Mouse (Mus musculus): ENCODE results near the gene Cd72.

Gene Cd72

DNA sequence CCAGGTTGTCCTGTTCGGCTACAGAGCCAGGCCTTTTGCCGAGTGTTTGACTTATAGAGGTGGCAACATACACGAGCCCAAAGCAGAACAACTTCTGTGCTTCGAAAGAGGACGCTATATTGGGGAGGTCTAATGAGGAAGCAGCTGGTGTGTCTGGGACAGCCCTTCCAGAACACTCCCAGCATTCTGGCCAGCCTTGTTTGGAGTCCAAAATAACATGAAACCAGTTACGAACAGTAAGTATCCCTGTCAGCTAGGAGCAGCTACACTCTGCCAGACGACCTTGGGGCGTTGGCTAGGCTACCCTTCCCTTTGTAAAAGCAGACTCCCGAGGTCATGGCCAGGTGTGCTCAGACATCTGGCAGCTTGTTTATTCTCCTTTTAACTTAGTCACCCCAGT, 52.2 kb downstream of the Cd72 start:
- ATAC-seq (ENCODE audit: low TSS enrichment), result no peak

DNA sequence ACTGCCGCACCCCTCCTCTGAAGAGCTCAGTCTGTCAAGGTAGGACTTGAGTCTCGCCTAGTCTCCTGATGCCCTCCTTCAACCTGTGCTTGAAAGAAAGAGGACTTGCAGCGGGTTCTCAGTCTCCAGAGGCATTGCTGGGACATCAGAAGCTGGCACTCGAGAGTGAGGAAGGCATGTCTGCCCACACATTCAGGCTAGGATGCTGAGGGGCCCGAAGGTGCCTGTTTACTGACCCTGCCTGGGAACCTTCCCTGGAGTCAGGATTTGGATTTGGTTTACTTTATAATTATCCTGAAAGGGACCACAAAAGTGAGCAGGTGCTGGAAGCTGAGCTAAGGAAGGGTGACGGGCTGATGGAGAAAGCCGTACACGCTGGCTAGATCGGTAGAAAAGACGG, 52.9 kb downstream of the Cd72 start:
- ATAC-seq (ENCODE audit: low TSS enrichment), result no peak

DNA sequence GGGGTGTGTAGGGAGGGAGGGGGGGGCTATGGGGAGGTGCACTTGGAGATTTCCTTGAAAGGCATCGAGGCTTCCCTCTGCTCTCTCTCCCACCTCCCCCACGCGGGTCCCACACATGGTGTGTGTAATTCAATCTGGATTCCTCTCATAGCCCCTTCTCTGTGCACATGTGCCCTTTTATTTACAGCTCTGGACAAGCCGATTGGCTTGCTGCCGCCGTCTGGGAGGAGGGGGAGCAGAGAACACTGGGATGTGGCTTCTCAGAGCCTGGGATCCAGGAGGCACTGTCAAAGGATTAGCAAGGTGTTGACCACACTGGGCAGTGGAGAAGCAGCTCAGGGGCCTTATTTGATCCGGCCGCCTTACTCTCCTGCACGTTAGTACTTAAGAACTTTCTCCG, 53.5 kb downstream of the Cd72 start:
- ATAC-seq (ENCODE audit: low TSS enrichment), result no peak

DNA sequence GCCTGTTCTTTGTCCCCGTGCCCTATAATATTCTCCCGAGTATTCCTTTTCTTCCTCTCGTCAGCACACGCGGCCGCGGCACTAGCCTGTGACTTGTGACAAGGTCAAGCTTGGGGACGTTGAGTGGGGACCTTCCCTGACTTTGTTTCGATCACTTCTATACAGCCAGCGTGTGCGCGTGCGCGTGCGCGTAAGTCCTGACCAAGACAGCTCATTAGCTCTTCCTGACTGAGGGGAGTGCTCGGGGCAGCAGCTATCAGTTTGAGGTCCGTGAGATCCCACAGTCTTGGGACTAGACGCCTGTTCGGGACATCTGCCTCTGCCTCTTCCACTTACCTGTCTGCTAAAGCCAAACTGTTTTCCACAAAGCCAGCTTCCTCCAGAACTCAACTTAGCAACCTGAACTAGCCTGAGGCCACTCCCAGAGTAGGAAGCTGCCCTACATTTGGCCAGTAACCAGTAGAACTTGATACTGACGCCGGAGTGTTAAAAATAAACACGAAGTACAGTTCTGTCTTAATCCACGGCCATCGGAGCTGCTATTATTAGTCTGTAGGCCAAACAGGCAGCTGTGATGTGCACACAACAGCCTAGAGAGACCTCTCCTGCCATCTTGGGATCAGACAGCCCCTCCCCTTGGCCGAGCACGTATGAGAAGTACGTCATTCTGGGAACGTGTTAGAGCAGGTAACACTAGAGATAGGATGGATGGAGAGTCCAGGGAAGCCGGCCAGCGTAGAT, 54.9 kb downstream of the Cd72 start:
- ATAC-seq (ENCODE audit: low TSS enrichment), result no peak

DNA sequence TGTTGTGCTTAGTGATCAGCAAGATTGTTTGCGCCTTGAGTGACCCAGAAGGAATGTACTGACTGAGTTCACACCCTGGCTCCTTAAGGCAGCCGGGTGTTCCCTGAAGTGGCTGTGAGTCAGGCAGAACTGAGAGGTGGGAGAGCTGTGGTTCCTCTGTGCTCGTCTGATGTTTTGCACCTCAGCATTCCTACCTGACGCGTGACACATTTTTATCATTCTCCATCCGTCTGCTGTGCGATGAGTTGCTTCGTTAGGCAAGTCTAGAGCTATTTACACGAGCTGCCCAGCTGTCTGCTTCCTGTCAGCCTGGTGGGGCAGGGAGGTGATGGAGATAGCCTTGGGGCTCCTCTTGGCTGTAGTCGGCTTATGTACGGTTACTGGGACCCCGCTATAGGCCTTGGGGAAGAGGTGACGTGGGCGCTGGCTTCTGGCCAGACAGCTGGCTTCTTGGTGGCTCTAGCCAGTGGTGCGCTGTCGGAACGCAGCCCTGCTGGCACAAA, 55.5 kb downstream of the Cd72 start:
- peak; percentile 24 for ATAC-seq (ENCODE audit: low TSS enrichment)

GRCm38 (mm10) chr4:43398014-43398413, 56.4 kb downstream of the Cd72 start:
- 0 out of 2 replicates have a peak, but pooled peaks have one; percentile 13 for ATAC-seq (ENCODE audit: low TSS enrichment)

Measured in frontal cortex, adult (tissue).